Mouse (Mus musculus) midbrain, embryonic 15.5 days (tissue): ENCODE measurements around the gene Gm42906. TPM values are rescaled to one million over a fixed set of nuclear protein-coding genes. Genes with fewer than 3 reads are reported as not detected.

Experiments
- ATAC-seq: fragments of 200-750 bp; cut with Nextera tagmentation; replicated peaks from 2 replicates; pipeline ENCODE4 v1.8.0; 2017; ENCODE audit warnings: moderate TSS enrichment
- H3K27ac ChIP-seq: fragments of 300-500 bp; sonication (generic); 2 replicates; pipeline ENCODE4 v1.5.1; 2015; ENCODE audit warnings: mild to moderate bottlenecking, inconsistent platforms
- H3K27me3 ChIP-seq: fragments of 300-500 bp; sonication (generic); replicated peaks from 2 replicates; pipeline ENCODE4 v1.6.1; 2015; ENCODE audit warnings: inconsistent platforms
- H3K36me3 ChIP-seq: fragments of 300-500 bp; sonication (generic); replicated peaks from 2 replicates; pipeline ENCODE4 v1.6.1; 2015; ENCODE audit warnings: inconsistent platforms
- H3K4me1 ChIP-seq: fragments of 300-500 bp; sonication (generic); 2 replicates; pipeline ENCODE4 v1.6.1; 2015; ENCODE audit warnings: inconsistent platforms
- H3K4me2 ChIP-seq: fragments of 300-500 bp; sonication (generic); 2 replicates; pipeline ENCODE4 v1.6.1; 2015; ENCODE audit warnings: inconsistent platforms, mild to moderate bottlenecking, moderate library complexity
- H3K4me3 ChIP-seq: fragments of 300-500 bp; sonication (generic); 2 replicates; pipeline ENCODE4 v1.5.1; 2015; ENCODE audit warnings: mild to moderate bottlenecking, inconsistent platforms
- H3K9ac ChIP-seq: fragments of 300-500 bp; sonication (generic); 2 replicates; pipeline ENCODE4 v1.6.1; 2015; ENCODE audit warnings: mild to moderate bottlenecking, inconsistent platforms
- H3K9me3 ChIP-seq: fragments of 300-500 bp; sonication (generic); 2 replicates; pipeline ENCODE4 v1.6.1; 2016; ENCODE audit warnings: inconsistent platforms
- WGBS: fragments of 180-500 bp; shearing (Covaris S2); methylation state at CpG from one replicate; pipeline ENCODE4 v1.1.7; 2015; ENCODE audit warnings: mixed read lengths; 5-methylcytosine and 5-hydroxymethylcytosine counted together
- polyA plus RNA-seq: library from polyadenylated mRNA; unstranded; fragments of >200 nt; fragmentation: Nextera tagmentation; extraction: Ambion mirVana; gene quantifications from 2 replicates; pipeline ENCODE4 v1.2.1, GENCODE M21; 2015

The Gm42906 gene
- polyA plus RNA-seq, 1 experiment from 2014 or later = not detected

DNA sequence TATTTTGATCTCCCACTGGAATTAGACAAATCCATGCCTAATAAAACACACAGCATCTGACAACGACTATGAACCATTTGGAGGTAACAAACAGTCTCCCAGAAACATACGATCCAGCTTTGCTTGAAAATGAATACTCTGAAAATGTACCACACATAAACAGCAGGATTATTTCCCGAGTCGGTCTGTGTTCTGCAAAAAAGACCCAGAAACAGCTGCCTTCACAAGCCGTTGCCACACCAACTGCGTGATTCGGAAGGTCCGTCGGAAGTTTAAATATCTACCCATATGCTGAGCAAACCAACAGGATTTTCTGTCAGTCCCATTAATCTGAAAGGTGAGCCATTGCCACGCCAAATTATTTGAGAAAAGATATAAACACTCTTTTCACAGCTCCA, 301.4 kb downstream of the Gm42906 start:
- H3K36me3 ChIP-seq = no peaks in the 10 kb centered on the region
- ATAC-seq = no peak
- H3K4me1 ChIP-seq = no peaks in the 10 kb centered on the region
- no peaks in the 10 kb centered on the region for H3K9me3 ChIP-seq
- H3K27me3 ChIP-seq = no peaks in the 10 kb centered on the region
- no peak overlapping the region for H3K4me3 ChIP-seq
- no peak overlapping the region for H3K4me2 ChIP-seq
- WGBS = 78% methylated on average over 10 of the region's 10 CpGs
- H3K27ac ChIP-seq = no peak overlapping the region
- H3K9ac ChIP-seq = no peak overlapping the region

- 80% methylated on average over 6 of the region's 6 CpGs for WGBS
- Histone ChIP-seq H3K4me1 (no peaks in the 10 kb centered on the region), H3K4me3 (no peak overlapping the region), H3K27me3 (no peaks in the 10 kb centered on the region), H3K27ac (no peak overlapping the region), H3K9ac (no peak overlapping the region), H3K9me3 (no peaks in the 10 kb centered on the region), H3K36me3 (no peaks in the 10 kb centered on the region), H3K4me2 (no peak overlapping the region)
- ATAC-seq = no peak
Measured at GRCm38 (mm10) chr5:151125985-151126607, 301.9 kb downstream of the Gm42906 start.

DNA sequence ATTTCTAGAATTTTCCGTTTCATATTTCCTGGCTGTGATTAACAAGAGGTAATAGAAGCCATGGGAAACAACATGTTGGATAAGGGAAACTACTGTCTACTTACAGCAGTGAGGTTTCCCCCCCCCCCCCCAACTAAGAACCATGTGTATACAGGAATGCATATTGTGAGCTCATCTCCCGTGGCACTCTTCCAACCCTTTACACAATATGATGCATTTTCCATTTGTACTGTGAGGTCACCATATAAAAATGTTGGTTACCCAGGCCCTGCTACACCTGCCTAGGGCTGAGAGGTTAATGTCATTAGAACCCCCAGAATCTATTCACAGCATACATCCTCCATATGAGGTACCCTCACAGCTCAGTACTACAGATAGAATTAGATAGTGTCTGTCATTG, 310.1 kb downstream of the Gm42906 start:
- WGBS = 83% methylated on average over 2 of the region's 2 CpGs
- ATAC-seq = no peak

DNA sequence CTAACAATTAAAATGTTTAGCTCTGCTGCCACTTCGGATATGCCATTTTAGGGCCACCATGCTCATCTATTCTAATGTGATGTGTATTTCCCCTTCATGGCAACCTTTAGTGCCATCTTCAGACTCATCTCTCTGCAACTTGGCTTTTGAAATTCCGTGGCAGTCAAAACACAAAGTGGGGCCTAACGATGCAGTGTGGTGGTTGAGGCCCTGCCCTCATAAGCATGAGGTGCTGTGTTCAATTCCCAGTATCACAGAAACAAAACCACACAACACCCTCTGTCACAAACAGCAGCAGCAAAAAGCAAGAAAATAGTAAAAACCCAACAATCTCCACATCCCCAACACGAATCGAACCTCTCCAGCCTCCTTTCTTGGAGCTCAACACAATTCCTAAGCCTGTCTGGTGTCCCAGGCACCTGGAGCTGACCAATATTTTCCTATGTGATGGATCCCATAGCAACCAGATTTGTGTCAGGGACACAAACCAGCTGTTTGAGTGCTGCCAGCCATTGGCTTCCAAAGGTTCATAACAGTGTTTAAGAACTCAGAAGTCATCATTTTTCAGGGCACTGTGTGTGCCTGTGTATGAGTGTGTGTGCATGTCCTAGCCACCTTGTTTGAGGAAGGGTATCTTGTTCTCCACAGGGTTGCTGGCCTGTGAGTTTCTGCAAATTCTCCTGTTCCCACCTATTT, 311.6 kb downstream of the Gm42906 start:
- H3K9me3 ChIP-seq = no peaks in the 10 kb centered on the region
- H3K4me1 ChIP-seq = no peaks in the 10 kb centered on the region
- no peaks in the 10 kb centered on the region for H3K36me3 ChIP-seq
- no peak overlapping the region for H3K4me3 ChIP-seq
- H3K9ac ChIP-seq = no peak overlapping the region
- H3K27me3 ChIP-seq = no peaks in the 10 kb centered on the region
- WGBS = 92% methylated on average over 5 of the region's 5 CpGs
- no peak overlapping the region for H3K4me2 ChIP-seq
- no peak for ATAC-seq
- H3K27ac ChIP-seq = no peak overlapping the region

More for the DNA sequence above, 310.1 kb downstream of the Gm42906 start:
- Histone ChIP-seq H3K27ac (no peak overlapping the region), H3K9me3 (no peaks in the 10 kb centered on the region), H3K4me2 (no peak overlapping the region), H3K9ac (no peak overlapping the region), H3K4me3 (no peak overlapping the region), H3K36me3 (no peaks in the 10 kb centered on the region), H3K27me3 (no peaks in the 10 kb centered on the region), H3K4me1 (no peaks in the 10 kb centered on the region)

GRCm38 (mm10) chr5:151112743-151113142, 315.2 kb downstream of the Gm42906 start:
- no peak for ATAC-seq
- Histone ChIP-seq H3K27ac (no peak overlapping the region), H3K4me2 (no peak overlapping the region), H3K36me3 (no peaks in the 10 kb centered on the region), H3K4me3 (no peak overlapping the region), H3K9ac (no peak overlapping the region), H3K4me1 (peaks cover 3% of the 10 kb centered on the region; the same call in 1 of the 2 replicates), H3K9me3 (no peaks in the 10 kb centered on the region), H3K27me3 (no peaks in the 10 kb centered on the region)
- WGBS = 84% methylated on average over 9 of the region's 9 CpGs

- Histone ChIP-seq H3K4me1 (peaks cover 3% of the 10 kb centered on the region; the same call in 1 of the 2 replicates), H3K4me2 (no peak overlapping the region), H3K36me3 (no peaks in the 10 kb centered on the region), H3K9ac (no peak overlapping the region), H3K27me3 (no peaks in the 10 kb centered on the region), H3K4me3 (no peak overlapping the region), H3K9me3 (no peaks in the 10 kb centered on the region), H3K27ac (no peak overlapping the region)
- 91% methylated on average over 7 of the region's 7 CpGs for WGBS
- no peak for ATAC-seq
Measured at GRCm38 (mm10) chr5:151111080-151111871, 316.7 kb downstream of the Gm42906 start.

GRCm38 (mm10) chr5:151110461-151110908, 317.5 kb downstream of the Gm42906 start:
- Histone ChIP-seq H3K4me3 (no peak overlapping the region), H3K4me1 (peaks cover 3% of the 10 kb centered on the region; the same call in 1 of the 2 replicates), H3K9me3 (no peaks in the 10 kb centered on the region), H3K27me3 (no peaks in the 10 kb centered on the region), H3K4me2 (no peak overlapping the region), H3K9ac (no peak overlapping the region), H3K27ac (no peak overlapping the region), H3K36me3 (no peaks in the 10 kb centered on the region)
- ATAC-seq = no peak
- WGBS = 51% methylated on average over 6 of the region's 6 CpGs

DNA sequence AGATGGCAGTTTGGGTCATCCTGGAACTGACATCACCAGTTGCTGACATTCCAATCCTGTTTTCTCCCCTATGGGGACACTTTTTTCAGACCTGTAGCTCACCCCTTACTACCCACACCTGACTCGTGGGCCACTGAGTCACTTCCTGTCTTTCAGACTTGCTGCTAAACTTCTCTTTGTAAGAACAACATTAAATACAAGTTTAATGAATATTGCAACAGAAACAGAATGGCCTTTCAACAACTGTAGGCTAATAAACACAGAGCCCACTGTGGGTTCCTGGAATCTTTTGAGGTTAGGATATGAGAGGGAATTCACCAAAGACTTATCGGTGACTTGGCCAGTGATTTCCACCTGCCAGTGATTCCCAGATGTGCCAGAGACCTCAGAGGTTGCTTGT, 318.1 kb downstream of the Gm42906 start:
- H3K4me3 ChIP-seq = no peak overlapping the region
- ATAC-seq = no peak
- H3K4me2 ChIP-seq = no peak overlapping the region
- no peaks in the 10 kb centered on the region for H3K27me3 ChIP-seq
- no peak overlapping the region for H3K9ac ChIP-seq
- no peak overlapping the region for H3K27ac ChIP-seq
- WGBS = 81% methylated on average over 2 of the region's 2 CpGs
- no peaks in the 10 kb centered on the region for H3K36me3 ChIP-seq
- no peaks in the 10 kb centered on the region for H3K9me3 ChIP-seq
- peaks cover 3% of the 10 kb centered on the region; the same call in 1 of the 2 replicates for H3K4me1 ChIP-seq

DNA sequence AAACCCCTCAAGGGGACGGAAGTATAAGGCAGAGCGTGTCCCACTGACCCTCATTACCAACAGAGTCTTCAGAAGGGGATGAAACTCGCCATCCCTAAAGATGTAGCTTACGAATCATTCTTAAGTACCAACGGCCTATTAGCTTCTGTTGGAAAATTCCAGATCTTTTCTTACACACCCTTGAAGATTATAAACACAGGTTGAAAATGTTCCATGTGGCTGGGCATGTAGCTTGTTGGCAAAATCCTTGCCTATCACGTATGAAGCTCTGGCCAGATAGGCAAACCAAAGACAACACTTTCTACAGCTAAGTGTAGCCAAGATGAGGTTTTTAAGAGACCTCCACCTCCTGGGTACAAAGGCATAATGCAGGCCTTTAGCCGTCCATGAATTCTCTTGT, 319.0 kb downstream of the Gm42906 start:
- no peak overlapping the region for H3K27ac ChIP-seq
- H3K4me3 ChIP-seq = no peak overlapping the region
- H3K4me1 ChIP-seq = peaks cover 6% of the 10 kb centered on the region; the same call in 1 of the 2 replicates
- H3K9me3 ChIP-seq = no peaks in the 10 kb centered on the region
- no peak overlapping the region for H3K9ac ChIP-seq
- 76% methylated on average over 7 of the region's 7 CpGs for WGBS
- H3K27me3 ChIP-seq = no peaks in the 10 kb centered on the region
- ATAC-seq = no peak
- H3K36me3 ChIP-seq = no peaks in the 10 kb centered on the region
- H3K4me2 ChIP-seq = no peak overlapping the region

DNA sequence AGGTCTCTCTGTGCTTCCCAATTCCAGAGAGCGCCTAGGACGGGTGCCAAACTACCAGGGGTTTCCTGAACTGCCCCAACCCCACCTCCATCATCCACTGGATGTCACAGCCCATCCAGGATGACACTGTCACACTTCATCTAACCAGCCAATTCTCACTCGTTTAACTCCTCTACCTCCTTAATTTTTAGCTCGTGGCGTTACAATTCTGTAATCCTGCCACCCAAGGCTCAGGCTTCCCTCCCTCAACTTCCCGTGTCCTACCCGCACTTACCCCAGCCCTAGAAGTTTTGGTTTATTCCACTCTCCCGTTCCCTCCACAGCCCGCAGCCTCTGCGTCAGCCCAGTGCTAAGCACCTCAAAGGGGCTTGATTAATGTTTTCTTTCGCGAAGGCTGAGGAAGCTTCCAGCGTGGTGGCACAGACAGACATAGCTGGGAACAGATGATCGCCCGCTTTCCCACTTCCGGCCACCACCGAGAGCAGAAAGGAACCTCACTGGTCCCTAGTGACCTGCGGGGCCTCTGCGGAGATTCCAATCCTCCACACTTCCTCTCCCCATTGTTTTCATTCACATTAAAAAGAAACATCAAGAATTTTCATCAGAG, 319.6 kb downstream of the Gm42906 start:
- Histone ChIP-seq H3K4me3 (no peak overlapping the region), H3K9ac (no peak overlapping the region), H3K4me2 (no peak overlapping the region), H3K9me3 (no peaks in the 10 kb centered on the region), H3K27ac (no peak overlapping the region), H3K27me3 (no peaks in the 10 kb centered on the region), H3K4me1 (peaks cover 6% of the 10 kb centered on the region; the same call in 1 of the 2 replicates), H3K36me3 (no peaks in the 10 kb centered on the region)
- WGBS = 74% methylated on average over 19 of the region's 19 CpGs
- 0 out of 2 replicates have a peak, but pooled peaks have one; percentile 15 for ATAC-seq

DNA sequence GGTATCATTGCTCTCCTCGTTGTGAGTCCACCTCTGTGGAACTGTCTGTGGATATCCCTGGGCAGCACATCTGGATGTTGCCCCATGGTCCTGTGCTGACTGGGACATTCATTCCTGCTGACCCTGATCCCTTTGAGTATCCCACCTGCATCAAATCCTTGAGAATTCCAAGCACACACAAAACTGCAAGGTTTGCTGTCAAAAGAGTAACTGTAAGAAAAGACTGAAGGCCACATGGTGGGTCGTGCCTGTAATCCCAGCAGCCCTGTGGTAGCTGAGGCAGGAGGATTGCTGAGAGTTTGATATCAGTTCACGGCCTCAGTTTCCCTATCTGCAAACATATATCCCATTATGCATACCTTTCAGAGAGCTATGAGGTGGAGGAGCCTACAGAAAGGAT, 321.1 kb downstream of the Gm42906 start:
- H3K36me3 ChIP-seq = no peaks in the 10 kb centered on the region
- no peak overlapping the region for H3K4me2 ChIP-seq
- H3K4me3 ChIP-seq = no peak overlapping the region
- ATAC-seq = no peak
- 94% methylated on average over 3 of the region's 3 CpGs for WGBS
- no peaks in the 10 kb centered on the region for H3K9me3 ChIP-seq
- H3K27me3 ChIP-seq = no peaks in the 10 kb centered on the region
- no peak overlapping the region for H3K27ac ChIP-seq
- peaks cover 6% of the 10 kb centered on the region; the same call in 1 of the 2 replicates for H3K4me1 ChIP-seq
- H3K9ac ChIP-seq = no peak overlapping the region
